Mouse (Mus musculus): Measurements from ENCODE around the gene Nrd1.

Nrd1 gene

GRCm38 (mm10) chr4:109094269-109094668 is 93.8 kb downstream of the Nrd1 start:
- no peak for DNase-seq (ENCODE audit: low spot score in 2 of 2)

GRCm38 (mm10) chr4:109098861-109099260 is 98.4 kb downstream of the Nrd1 start:
- DNase-seq (ENCODE audit: low spot score in 2 of 2) = no peak

- DNase-seq (ENCODE audit: low spot score in 2 of 2) = no peak
Observed at GRCm38 (mm10) chr4:109102574-109102973, 102.1 kb downstream of the Nrd1 start.

GRCm38 (mm10) chr4:109103145-109103883 is 102.9 kb downstream of the Nrd1 start:
- no peak for DNase-seq (ENCODE audit: low spot score in 2 of 2)

GRCm38 (mm10) chr4:109105254-109105653 is 104.8 kb downstream of the Nrd1 start:
- DNase-seq (ENCODE audit: low spot score in 2 of 2) = no peak

GRCm38 (mm10) chr4:109106034-109106433 is 105.6 kb downstream of the Nrd1 start:
- no peak for DNase-seq (ENCODE audit: low spot score in 2 of 2)

GRCm38 (mm10) chr4:109106594-109106993 is 106.1 kb downstream of the Nrd1 start:
- no peak for DNase-seq (ENCODE audit: low spot score in 2 of 2)

GRCm38 (mm10) chr4:109109012-109109411 is 108.6 kb downstream of the Nrd1 start:
- DNase-seq (ENCODE audit: low spot score in 2 of 2) = no peak

GRCm38 (mm10) chr4:109109686-109110085 is 109.2 kb downstream of the Nrd1 start:
- DNase-seq (ENCODE audit: low spot score in 2 of 2) = no peak

GRCm38 (mm10) chr4:109110978-109111377 is 110.5 kb downstream of the Nrd1 start:
- DNase-seq (ENCODE audit: low spot score in 2 of 2) = no peak

All from left cerebral cortex, adult 9 months (tissue).